Mouse (Mus musculus) cerebellum, adult 11-12 months (tissue): ENCODE results near the gene Cant1.
A peak's percentile ranks its signal among the peaks of the same experiment; 100 is the strongest.
"Not testable (repeated sequence)": the region's sequence is repeated elsewhere in the genome, so short reads cannot be mapped to it uniquely, and the experiment has no call there.

ENCODE experiments used
- DNase-seq: peaks from one replicate; pipeline ENCODE4 v3.0.0; 2022

Cant1 gene

DNA sequence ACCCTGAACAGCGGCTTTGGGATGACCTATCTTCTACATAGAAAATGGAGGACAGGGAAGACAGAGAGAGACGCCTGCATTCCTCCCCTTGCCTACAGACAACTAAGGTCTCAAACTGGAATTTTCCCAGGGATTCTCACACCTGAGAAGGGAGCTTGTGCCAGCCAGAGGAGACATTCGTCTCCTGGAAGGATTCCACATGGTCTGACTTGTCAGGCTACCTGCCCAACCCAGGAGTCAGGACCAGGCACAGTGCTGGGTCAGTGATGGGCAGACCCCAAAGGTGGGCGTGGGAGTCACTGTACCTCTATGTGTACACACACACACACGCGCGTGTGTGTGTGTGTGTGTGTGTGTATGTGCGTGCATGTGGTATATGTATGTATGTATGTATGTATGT, 13.6 kb downstream of the Cant1 start:
- no peak for DNase-seq

DNA sequence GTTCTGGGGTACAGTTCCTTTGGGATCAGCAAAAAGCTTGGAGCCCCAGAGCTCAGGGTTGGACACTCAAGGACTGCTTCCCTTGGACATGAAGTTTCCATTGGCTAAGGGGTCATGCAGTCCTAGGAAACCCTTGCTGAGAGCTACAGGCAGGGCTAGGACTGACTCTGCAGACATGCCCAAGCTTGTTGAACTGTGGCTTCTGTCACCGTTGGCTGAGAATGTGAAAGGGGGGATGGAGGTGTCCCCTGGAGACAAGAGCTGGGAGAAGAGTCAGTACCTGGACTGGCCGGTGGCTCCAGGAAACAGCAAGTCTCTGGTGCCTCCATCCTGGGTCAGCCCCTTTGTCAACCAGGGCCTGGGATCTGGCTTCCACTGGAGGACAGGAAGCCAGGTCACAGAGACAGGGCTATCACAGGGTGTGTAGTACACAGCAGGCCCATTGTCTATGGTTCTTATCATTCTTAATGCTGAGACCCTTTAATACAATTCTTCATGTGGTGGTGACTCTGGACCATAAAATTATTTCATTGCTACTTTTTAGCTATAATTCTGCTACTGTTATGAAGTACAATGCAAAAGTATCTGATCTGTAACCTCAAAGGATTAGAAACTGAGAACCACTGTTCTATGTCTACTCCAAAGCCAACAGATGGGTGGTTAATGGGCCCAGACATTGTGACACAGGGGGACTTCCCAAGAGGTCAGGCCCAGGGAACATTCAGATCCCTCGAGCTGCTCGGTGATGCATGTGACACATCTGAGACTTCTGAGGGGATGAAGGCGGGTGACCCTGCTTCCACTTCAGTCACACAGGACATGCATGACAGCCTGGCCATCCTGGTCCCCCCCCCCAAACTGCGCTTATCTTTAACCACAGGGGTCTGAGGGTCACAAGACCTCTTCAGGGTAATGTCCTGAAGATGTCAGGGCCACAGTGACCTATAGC, 14.7 kb downstream of the Cant1 start:
- DNase-seq, result peak; percentile 27

DNA sequence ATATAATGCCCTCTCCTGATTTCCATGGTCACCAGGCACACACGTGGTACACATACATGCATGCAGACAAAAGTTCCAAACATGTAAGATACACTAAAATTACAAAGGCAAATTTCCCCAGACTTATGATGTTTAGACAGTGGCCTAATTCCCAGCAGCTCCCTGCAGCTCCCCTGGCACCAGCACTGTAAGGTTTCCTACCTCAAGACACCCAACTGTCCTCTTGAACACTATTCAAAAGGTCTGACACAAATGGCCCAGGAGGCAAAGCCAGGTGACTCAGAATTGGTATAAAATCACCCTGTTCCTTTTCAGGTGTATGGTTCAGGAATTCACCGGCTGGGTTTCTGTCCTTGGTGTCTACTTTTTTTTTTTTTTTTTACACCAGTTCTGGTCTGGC, 15.7 kb downstream of the Cant1 start:
- DNase-seq, result peak; percentile 29

DNA sequence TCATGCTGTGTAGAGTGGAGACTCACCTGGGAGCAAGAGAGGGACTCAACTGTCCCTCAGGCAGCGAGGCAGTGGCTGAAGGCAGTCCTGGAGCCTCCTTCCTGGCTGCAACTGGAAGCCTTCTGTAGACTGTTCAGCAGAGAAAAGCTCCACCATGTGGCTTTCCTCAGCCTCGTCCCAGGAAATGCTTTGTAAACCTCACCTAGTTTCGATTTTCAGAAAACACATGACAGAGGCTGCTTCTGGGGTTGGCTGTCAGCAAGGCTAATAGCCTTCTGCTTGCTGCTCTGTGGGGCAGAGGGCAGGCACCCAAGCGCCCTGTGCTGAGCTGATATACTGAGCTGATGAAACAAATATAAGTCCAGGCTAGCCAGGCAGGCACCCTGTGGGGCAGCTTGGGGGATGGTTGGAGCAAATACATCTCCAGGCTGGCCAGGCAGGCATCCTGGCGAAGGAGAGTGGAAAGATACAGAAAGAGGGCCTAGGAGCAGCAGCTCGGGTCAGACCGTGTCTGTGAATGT, 17.1 kb downstream of the Cant1 start, which contains the start of gene Lgals3bp:
Lgals3bp (minus strand) TSS at position 333 of the 521 bp plus-strand sequence.
- peak; percentile 80 for DNase-seq

DNA sequence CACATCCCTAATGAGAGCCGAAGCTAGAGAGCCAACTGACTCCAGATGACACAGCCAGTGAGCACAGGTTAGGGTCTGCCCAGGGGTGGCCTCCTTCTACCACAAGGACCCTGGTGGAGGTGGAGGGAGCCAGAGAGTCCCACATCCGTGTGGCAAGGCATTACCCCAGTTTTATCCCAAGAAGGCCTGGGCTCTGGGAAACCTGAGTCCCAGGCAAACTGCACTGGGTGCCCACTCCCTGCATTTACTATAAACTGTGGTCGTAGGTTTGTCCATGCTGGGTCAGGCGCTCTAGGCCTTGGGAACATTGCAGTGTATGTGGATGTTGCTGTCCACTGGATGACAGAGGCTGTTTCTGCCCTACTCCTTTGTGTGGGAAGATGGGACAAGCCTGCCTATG, 17.7 kb downstream of the Cant1 start:
- peak; percentile 32 for DNase-seq

DNA sequence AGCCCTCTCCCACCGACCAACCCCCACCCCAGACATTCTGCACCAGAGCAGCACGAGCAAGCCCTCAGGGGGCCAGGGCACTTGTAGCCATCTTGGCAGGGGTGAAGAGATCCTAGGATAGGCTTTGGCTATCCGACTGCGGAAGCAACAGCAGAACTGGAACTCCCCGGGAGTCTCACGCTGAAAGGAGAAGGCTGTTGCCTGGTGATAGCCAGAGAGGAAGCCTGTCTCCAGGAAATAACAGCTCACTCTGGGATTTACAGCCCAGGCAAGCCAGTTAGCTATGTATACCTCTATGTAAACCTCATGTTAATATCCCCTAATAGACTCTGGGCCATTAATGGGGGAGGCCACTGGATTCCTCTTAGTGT, 18.3 kb downstream of the Cant1 start:
- DNase-seq, result peak; percentile 22

DNA sequence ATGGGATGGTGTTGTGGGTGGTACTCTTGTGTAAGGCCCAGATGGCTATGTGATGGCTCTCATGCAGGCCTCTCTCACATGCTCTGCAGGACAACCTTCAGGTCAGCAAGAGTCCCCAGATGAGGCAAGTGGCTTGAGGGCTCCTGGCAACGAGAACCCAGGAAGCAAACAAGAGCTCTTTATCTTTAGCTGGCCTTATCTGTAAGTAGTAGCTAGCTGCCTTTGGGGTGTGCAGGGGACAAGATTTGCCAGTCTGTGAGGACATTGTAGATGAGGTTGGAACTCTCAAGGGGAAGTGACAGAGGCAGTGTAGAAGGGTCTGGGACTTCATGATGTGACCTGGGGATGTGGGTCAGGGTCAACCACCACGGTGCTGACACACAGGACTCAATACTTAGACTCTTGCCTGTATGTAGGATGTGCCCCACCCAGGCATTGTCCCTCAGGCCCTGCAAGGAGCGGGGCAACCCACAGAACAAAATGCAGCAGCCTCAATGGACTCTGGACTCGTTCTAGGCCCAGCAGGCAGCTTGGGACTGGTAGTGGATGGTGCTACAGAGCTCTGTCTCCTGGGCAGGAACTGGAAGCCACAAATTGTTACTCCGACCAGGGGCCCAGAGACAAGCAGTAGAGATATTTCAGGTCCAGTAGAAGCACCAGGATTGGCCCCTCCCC, 18.9 kb downstream of the Cant1 start:
- peak; percentile 19 for DNase-seq

DNA sequence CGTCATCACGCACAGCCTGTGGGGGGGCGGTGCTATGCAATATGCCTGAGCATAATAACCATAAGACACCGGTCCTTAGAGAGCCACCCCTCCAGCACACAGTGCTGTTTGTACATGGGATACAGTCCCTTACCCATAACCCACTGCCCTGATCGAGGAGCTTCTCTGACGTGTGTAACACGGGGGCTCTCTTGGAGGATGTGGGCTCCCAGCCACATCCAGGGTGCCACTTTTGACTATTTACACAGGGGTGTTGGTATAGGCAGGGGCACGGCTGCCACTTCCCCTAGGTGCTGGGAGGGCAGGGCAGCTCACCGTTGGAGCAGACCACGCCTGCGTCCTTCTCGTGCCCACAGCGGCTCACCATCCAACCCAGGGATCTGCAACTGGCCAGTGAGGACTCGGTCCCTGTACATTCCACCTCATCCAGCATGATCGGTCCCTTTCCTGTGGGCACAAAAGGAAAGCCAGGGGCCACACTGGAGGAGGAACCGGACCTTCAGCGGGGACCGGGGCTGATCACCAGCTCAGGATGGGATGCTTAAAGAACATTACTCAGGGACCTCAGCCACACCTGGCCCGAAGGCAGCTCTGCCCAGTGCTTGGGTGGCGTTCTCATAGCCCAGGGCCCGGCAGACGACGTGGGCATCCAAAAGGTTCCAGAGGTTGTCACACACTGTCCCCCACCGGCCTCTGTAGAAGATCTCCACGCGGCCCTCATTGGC, 20.9 kb downstream of the Cant1 start:
- DNase-seq, result peak; percentile 17

DNA sequence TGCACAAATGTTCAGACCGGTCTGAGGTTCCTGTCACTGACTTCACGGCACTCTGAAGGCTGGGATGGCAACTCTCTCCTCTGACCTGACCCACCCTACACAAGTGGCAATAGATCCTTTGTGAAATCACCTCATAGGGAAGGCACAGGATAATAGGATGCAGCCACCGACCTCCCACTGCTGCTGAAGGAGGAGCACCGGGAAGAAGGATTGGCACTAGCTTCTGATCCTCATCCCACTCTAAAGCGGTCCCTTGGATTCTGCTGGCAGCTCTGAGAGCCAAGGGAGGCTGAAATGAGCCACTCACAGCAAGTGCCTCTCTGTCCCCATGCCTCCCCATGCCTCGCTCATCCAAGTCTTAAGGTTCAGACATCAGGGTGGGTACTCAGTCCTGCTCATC, 24.3 kb downstream of the Cant1 start:
- no peak for DNase-seq

DNA sequence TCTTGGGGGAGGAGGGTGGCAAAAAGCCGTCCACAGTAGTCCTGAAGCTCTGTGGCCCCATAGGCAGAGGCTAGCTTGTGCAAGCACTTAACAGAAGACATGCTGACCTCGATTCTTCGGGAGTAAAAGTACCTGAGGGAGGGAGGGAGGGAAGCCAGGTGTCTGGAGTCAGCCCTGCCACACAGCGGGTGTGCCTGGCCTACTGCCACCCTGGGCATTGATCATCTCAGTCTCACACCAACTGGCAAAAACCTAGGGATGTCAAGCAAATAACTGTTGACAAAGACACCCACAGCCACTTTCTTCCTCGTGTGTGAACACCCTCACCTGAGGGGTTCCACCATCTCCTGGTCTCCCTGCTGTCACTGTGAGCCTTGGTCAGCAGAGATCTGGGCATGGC, 24.9 kb downstream of the Cant1 start:
- peak; percentile 33 for DNase-seq

DNA sequence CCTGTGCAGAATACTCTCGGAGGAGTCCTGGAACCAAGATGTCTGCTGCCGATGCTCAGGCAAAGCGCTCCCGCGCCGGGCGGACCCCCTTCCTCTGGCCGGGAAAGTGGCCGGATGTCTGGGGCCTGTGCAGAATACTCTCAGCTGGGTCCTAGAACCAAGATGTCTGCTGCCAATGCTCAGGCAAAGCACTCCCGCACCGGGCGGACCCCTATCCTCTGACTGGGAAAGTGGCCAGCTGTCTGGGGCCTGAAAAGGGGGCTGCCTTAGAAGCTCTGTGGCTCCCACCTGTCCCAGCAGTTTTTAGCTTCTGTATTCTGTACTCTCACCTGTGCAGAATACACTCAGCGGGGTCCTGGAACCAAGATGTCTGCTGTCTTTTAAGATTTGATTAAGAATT, 31.1 kb downstream of the Cant1 start:
- DNase-seq, result peak; percentile 1

DNA sequence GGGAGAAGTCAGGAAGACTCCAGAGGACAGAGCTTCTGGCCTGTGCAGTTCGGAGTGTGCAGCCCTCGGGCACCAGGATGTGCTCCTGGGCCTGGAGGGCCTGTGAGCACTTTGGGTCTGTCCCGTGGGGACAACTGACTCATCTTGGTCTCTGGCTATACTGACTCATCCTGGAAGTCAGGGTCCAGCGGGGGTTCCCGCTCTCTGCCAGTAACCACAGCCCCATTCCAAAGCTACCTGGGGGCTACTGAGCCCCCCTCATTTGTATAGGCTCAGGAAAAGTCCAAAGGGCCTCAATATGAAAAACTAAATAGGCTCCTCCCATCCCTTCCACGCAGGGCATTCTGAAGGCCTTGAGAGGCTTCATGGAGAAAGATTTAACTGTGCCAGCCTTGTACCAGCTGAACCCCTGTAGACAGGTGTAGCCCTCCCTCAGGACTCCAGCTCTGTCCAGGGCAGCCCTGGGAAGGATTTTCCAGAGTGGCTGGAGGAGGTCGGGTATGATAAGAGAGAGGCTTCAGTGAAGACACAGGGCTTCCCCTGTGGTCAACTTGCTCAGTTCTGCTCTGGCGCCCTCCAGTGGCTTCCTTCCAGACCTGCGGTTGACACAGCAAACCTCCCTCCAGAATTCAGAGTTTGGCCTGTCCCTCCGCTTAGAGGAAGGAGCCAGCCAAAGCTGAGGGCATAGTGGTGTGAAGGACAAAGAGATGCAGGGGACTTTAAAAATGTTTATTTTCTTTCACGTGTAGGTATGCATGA, 39.5 kb downstream of the Cant1 start:
- peak; percentile 73 for DNase-seq

DNA sequence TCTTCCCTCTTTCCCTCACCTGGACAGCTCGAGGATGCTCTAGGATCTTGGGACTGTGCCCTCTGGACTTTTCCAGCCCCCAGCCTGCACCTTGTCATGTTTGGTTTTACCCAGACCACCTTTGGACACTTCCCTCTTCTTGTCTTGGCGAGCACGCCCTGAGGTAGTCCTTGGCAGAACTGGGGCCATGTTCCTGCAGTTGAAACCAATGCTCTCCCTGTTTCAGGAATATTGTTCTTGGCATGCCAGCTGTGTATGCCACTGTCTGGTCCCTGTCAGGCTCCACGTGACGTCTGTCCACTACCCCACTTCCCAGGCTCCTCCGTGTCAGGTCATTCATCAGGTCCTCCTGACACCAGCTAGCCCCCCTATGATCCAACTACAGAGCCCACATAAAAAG, 40.2 kb downstream of the Cant1 start:
- DNase-seq, result no peak

DNA sequence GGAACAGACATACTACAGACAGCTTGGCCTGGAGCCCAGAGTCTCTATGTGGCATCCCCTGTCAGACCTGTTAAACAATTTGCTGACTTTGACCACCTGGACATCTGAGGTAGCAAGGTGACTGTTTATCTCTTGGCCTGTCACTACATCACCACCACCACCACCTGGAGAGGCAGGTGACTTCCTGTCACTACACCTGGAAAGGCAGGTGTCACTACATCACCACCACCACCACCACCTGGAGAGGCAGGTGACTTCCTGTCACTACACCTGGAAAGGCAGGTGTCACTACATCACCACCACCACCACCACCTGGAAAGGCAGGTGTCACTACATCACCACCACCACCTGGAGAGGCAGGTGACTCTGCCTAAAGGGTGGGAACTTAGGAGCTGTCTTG, 42.6 kb downstream of the Cant1 start:
- DNase-seq, result not testable (repeated sequence)

DNA sequence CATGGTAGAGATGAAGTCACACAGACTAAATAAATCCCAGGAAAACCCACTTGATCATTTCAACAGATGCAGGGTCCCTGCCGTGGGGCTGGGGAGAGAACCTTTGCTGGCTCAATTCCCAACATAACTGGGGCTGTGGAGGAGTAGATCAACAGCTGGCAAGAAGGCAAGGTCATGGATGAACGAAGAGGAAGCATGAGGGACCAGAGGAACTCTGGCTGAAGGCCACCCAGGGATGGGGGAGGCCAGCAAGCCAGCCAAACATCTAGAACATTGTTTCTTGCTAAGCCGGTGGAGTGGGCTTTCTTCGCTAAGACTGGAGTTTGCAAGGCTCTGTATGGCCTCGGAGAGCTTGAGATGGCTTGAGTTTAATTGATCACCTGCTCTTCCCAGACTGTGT, 43.0 kb downstream of the Cant1 start:
- no peak for DNase-seq

DNA sequence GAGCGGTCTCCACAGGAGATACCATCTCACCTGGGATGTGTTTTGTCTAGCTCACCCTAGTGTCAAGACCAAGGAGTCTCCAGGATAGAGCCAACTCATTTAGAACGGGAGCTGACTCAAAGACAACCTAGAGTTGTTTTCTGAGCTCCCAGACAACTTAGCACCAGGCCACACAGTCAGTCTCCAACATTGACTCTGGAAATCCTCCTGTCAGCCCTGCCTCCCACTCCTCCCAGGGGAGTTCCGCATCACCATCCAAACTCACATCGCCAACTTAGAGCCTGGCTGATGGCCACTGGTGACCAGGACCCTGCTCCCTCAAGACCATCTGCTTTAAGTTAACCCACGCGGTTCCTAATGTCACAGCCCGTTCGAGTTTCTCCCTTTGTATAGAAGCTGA, 43.4 kb downstream of the Cant1 start:
- no peak for DNase-seq

DNA sequence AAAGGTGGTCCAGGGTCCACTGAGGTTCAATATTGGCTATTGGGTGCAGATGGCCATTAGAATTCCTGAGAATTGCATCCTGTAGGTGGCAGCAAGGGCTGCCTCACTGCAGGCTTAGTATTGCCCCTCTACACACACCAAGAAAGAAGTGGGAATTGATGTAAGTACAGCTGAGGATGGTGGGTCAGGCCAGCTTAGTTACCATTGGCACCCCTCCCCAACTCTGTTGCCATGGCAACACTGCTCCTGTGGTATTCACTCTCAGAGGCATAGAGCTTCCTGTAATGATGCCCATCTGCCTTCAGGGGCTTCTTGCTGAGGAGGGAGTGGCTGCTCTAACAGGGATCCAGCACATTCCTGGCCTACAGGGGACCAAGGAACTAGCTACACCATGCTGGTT, 43.9 kb downstream of the Cant1 start:
- no peak for DNase-seq

DNA sequence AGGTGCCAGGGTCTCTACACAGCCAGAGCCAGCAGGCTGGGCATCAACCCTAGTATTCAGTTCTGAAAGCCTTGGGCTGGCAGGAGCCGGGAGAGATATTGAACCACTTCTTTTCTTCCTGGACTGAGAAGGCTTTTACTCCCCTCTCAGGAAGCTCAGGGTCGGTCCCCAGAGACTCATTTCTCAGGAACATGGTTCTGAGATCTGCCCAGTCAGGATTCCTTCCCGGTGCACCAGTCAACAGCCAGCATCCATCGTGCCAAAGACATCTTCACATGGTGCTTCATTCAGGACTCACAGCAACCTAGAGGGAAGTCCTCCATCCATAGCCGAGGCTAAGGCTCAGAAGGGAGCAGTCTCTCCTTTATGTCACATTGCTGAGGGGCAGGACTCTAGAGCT, 44.4 kb downstream of the Cant1 start:
- DNase-seq, result no peak

DNA sequence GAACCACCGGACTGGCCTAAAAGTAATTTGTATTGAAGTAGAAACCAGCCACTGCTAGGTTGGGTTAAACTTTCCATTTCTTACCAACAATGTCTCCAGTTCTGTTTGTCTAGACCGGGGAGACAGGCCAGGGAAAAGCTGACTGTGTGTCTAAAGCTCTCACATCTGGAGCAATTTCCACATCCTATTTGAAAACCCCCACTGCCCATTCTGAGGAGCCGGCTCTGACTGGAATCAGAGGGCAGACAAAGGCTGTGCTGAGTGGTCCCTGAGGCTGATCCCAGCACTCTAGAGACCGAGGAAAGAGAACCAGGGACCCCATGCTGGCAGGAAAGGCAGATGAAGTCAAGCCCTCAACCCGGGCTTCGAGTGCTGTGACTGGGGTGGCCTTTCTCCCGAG, 46.2 kb downstream of the Cant1 start:
- no peak for DNase-seq

DNA sequence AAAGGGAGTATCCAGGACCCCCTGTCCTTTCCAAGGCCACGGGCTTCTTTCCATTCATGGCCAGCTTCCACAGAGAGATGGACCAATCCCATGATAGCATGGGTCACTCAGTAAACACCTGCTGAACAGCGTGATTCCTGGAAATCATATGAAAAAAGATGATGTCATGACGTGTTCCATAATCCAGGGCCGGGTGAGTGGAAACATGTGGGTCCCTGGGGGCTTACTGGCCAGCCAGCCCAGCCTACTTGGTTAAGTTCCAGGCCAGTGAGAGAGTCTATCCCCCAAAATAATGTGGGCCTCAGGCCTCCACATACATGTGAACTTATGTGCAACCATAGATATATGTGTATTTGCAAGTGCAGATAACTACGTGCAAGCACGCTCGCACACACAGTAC, 47.0 kb downstream of the Cant1 start:
- no peak for DNase-seq

DNA sequence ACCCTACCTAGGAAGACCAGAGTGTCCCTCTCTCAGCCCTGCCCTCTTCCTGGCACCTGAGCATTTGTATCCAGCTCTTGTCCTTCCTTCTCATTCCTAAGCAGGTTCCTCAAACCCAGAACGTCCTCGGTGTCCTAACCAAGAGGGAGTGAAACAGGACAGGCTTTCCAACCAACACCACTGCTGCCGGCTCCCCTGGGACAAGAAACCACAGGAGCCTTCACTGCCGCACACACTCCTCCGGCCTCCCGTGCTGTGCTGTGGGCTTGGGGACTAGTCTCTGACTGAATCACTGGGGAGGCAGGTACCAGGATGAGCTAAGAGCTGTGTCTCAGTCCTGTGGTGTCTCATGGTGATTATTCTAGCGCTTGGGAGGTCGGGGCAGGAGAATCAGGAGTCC, 49.2 kb downstream of the Cant1 start:
- no peak for DNase-seq

DNA sequence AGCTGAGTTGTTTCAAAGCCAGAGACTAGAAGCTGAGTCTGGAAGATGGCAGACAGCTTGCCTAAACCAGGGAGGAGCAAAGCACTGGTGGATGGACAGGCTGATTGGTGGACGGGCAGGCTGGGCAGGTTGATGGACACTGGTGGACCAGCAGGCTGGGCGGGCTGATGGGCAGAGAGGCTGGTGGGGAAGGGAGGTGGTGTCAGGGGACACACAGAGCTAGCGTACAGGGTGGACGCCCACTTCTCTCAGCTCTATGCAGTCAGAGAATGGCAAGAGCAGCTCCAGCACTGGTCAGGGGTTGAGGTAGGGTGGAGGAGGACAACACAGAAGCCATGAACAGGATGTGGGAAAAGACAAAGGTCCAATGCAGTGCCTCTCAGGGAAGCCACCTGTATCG, 49.6 kb downstream of the Cant1 start:
- DNase-seq, result no peak

DNA sequence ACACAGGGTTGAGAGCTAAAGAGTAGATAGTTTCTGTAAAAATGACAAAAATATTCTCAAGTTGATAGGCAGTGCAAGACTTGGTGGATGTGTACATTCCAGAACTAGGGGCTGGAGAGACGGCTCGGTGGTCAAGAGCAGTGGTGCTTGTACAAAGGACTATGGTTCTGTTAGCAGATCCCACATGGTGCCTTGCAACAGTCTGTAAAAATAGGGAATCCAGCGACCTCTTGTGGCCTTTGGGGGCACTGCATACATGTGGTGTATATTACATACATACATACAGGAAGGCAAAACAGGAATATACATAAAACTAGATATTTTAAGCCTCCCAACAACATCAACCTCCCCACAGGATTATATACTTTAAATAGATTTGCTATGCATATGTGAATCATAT, 50.6 kb downstream of the Cant1 start:
- DNase-seq, result no peak
